Mouse (Mus musculus): ENCODE results near the gene Pfdn5. TPM values are rescaled to one million over a fixed set of nuclear protein-coding genes. Genes with fewer than 3 reads are reported as not detected.
A peak's percentile ranks its signal among the peaks of the same experiment; 100 is the strongest.
"Not testable (repeated sequence)": the region's sequence is repeated elsewhere in the genome, so short reads cannot be mapped to it uniquely, and the experiment has no call there.

Pfdn5 gene
- polyA plus RNA-seq, 1 experiment from 2014 or later = 373 TPM

GRCm38 (mm10) chr15:102302542-102302941 lies 23.4 kb upstream of the Pfdn5 start:
- Histone ChIP-seq H3K9ac (no peak overlapping the region), H3K27me3 (replicated peaks) (no peaks in the 10 kb centered on the region), H3K36me3 (peaks cover 64% of the 10 kb centered on the region), H3K27ac (no peak overlapping the region), H3K4me2 (replicated peaks) (no peak overlapping the region), H3K4me1 (no peaks in the 10 kb centered on the region), H3K9me3 (no peaks in the 10 kb centered on the region), H3K4me3 (no peak overlapping the region)
- WGBS = 91% methylated on average over 6 of the region's 6 CpGs
- ATAC-seq (ENCODE audit: low FRiP score, low read depth) = no peak

- Histone ChIP-seq H3K9ac (no peak overlapping the region), H3K27me3 (replicated peaks) (no peaks in the 10 kb centered on the region), H3K36me3 (peaks cover 72% of the 10 kb centered on the region), H3K27ac (no peak overlapping the region), H3K4me1 (no peaks in the 10 kb centered on the region), H3K4me3 (no peak overlapping the region), H3K9me3 (no peaks in the 10 kb centered on the region), H3K4me2 (replicated peaks) (no peak overlapping the region)
- no peak for ATAC-seq (ENCODE audit: low FRiP score, low read depth)
- WGBS = 93% methylated on average over 9 of the region's 9 CpGs
Measured at GRCm38 (mm10) chr15:102308717-102309116, 17.2 kb upstream of the Pfdn5 start.

- H3K9me3 ChIP-seq = no peaks in the 10 kb centered on the region
- H3K4me2 ChIP-seq (replicated peaks) = no peak overlapping the region
- ATAC-seq (ENCODE audit: low FRiP score, low read depth) = no peak
- H3K4me1 ChIP-seq = no peaks in the 10 kb centered on the region
- H3K9ac ChIP-seq = no peak overlapping the region
- peaks cover 72% of the 10 kb centered on the region for H3K36me3 ChIP-seq
- no peaks in the 10 kb centered on the region for H3K27me3 ChIP-seq (replicated peaks)
- WGBS = 90% methylated on average over 10 of the region's 10 CpGs
- H3K4me3 ChIP-seq = no peak overlapping the region
- no peak overlapping the region for H3K27ac ChIP-seq
Measured at GRCm38 (mm10) chr15:102310074-102310845, 15.7 kb upstream of the Pfdn5 start.

GRCm38 (mm10) chr15:102311489-102311888 lies 14.4 kb upstream of the Pfdn5 start:
- no peaks in the 10 kb centered on the region for H3K9me3 ChIP-seq

GRCm38 (mm10) chr15:102315292-102315691 lies 10.6 kb upstream of the Pfdn5 start:
- H3K4me1 ChIP-seq = no peaks in the 10 kb centered on the region
- H3K9ac ChIP-seq = no peak overlapping the region
- H3K36me3 ChIP-seq = peaks cover 69% of the 10 kb centered on the region
- no peak overlapping the region for H3K4me2 ChIP-seq (replicated peaks)
- H3K9me3 ChIP-seq = no peaks in the 10 kb centered on the region
- no peak overlapping the region for H3K4me3 ChIP-seq
- no peak for ATAC-seq (ENCODE audit: low FRiP score, low read depth)
- no peaks in the 10 kb centered on the region for H3K27me3 ChIP-seq (replicated peaks)
- 95% methylated on average over 8 of the region's 8 CpGs for WGBS
- H3K27ac ChIP-seq = no peak overlapping the region

More at GRCm38 (mm10) chr15:102311489-102311888, 14.4 kb upstream of the Pfdn5 start:
- no peak overlapping the region for H3K4me2 ChIP-seq (replicated peaks)
- H3K4me1 ChIP-seq = no peaks in the 10 kb centered on the region
- ATAC-seq (ENCODE audit: low FRiP score, low read depth) = no peak
- no peak overlapping the region for H3K27ac ChIP-seq
- no peaks in the 10 kb centered on the region for H3K27me3 ChIP-seq (replicated peaks)
- H3K36me3 ChIP-seq = peaks cover 72% of the 10 kb centered on the region
- H3K4me3 ChIP-seq = no peak overlapping the region
- no peak overlapping the region for H3K9ac ChIP-seq

- ATAC-seq (ENCODE audit: low FRiP score, low read depth) = no peak
Measured at GRCm38 (mm10) chr15:102316263-102316662, 9.7 kb upstream of the Pfdn5 start.

GRCm38 (mm10) chr15:102324654-102325473 lies 1.1 kb upstream of the Pfdn5 start:
- no peaks in the 10 kb centered on the region for H3K9me3 ChIP-seq

More at GRCm38 (mm10) chr15:102316263-102316662, 9.7 kb upstream of the Pfdn5 start:
- Histone ChIP-seq H3K36me3 (peaks cover 73% of the 10 kb centered on the region), H3K27ac (no peak overlapping the region), H3K4me1 (no peaks in the 10 kb centered on the region), H3K9ac (no peak overlapping the region), H3K27me3 (replicated peaks) (no peaks in the 10 kb centered on the region), H3K4me2 (replicated peaks) (no peak overlapping the region), H3K9me3 (no peaks in the 10 kb centered on the region), H3K4me3 (no peak overlapping the region)
- WGBS = 85% methylated on average over 6 of the region's 6 CpGs

GRCm38 (mm10) chr15:102326892-102327291 lies 976 bp downstream of the Pfdn5 start:
- H3K9ac ChIP-seq = peak overlapping the region; percentile 83
- no peak overlapping the region for H3K27ac ChIP-seq
- H3K27me3 ChIP-seq (replicated peaks) = no peaks in the 10 kb centered on the region
- no peaks in the 10 kb centered on the region for H3K9me3 ChIP-seq
- 71% methylated on average over 8 of the region's 8 CpGs for WGBS
- peaks cover 46% of the 10 kb centered on the region for H3K36me3 ChIP-seq
- peak overlapping the region; percentile 88 for H3K4me2 ChIP-seq (replicated peaks)
- H3K4me3 ChIP-seq = peak overlapping the region; percentile 83
- no peak for ATAC-seq (ENCODE audit: low FRiP score, low read depth)
- H3K4me1 ChIP-seq = peaks cover 15% of the 10 kb centered on the region

More at GRCm38 (mm10) chr15:102324654-102325473, 1.1 kb upstream of the Pfdn5 start:
- no peak overlapping the region for H3K4me3 ChIP-seq
- ATAC-seq (ENCODE audit: low FRiP score, low read depth) = no peak
- WGBS = 77% methylated on average over 12 of the region's 12 CpGs
- no peaks in the 10 kb centered on the region for H3K27me3 ChIP-seq (replicated peaks)
- peaks cover 11% of the 10 kb centered on the region; the same call in 1 of the 2 replicates for H3K4me1 ChIP-seq
- H3K27ac ChIP-seq = no peak overlapping the region
- H3K36me3 ChIP-seq = peaks cover 55% of the 10 kb centered on the region
- H3K9ac ChIP-seq = no peak overlapping the region
- H3K4me2 ChIP-seq (replicated peaks) = peak overlapping the region; percentile 88

- under 1% methylated on average over 30 of the region's 30 CpGs for WGBS
- Histone ChIP-seq H3K36me3 (peaks cover 53% of the 10 kb centered on the region), H3K4me3 (peak within 1 kb of the TSS; percentile 46), H3K9me3 (no peaks in the 10 kb centered on the region), H3K4me2 (replicated peaks) (peak within 1 kb of the TSS; percentile 68), H3K27ac (no peak within 1 kb of the TSS), H3K9ac (peak within 1 kb of the TSS; percentile 69), H3K27me3 (replicated peaks) (no peaks in the 10 kb centered on the region), H3K4me1 (peaks cover 23% of the 10 kb centered on the region)
- peak; percentile 96 for ATAC-seq (ENCODE audit: low FRiP score, low read depth)
Measured at GRCm38 (mm10) chr15:102331610-102332015, 5.7 kb downstream of the Pfdn5 start, which contains the start of gene Myg1. Myg1 (plus strand) TSS chr15:102331709.

- no peak overlapping the region for H3K4me3 ChIP-seq
- no peak for ATAC-seq (ENCODE audit: low FRiP score, low read depth)
- WGBS = 89% methylated on average over 8 of the region's 8 CpGs
- H3K27ac ChIP-seq = no peak overlapping the region
- H3K4me2 ChIP-seq (replicated peaks) = no peak overlapping the region
- no peaks in the 10 kb centered on the region for H3K27me3 ChIP-seq (replicated peaks)
- peaks cover 70% of the 10 kb centered on the region for H3K36me3 ChIP-seq
- H3K9ac ChIP-seq = no peak overlapping the region
- no peaks in the 10 kb centered on the region for H3K9me3 ChIP-seq
- H3K4me1 ChIP-seq = peaks cover 16% of the 10 kb centered on the region
Measured at GRCm38 (mm10) chr15:102335254-102335653, 9.3 kb downstream of the Pfdn5 start.

GRCm38 (mm10) chr15:102335925-102336324 lies 10.0 kb downstream of the Pfdn5 start:
- not testable (repeated sequence) for H3K27me3 ChIP-seq (replicated peaks); H3K4me2 ChIP-seq (replicated peaks); H3K27ac ChIP-seq; H3K9me3 ChIP-seq; H3K4me3 ChIP-seq; ATAC-seq (ENCODE audit: low FRiP score, low read depth); H3K9ac ChIP-seq
- WGBS = 95% methylated on average over 5 of the region's 5 CpGs
- peaks cover 16% of the 10 kb centered on the region for H3K4me1 ChIP-seq
- H3K36me3 ChIP-seq = peaks cover 69% of the 10 kb centered on the region

GRCm38 (mm10) chr15:102336946-102337345 lies 11.0 kb downstream of the Pfdn5 start:
- Histone ChIP-seq H3K27ac (no peak overlapping the region), H3K9me3 (no peaks in the 10 kb centered on the region), H3K4me3 (no peak overlapping the region), H3K36me3 (peaks cover 69% of the 10 kb centered on the region), H3K4me1 (peaks cover 12% of the 10 kb centered on the region), H3K27me3 (replicated peaks) (no peaks in the 10 kb centered on the region), H3K9ac (no peak overlapping the region), H3K4me2 (replicated peaks) (no peak overlapping the region)
- 92% methylated on average over 4 of the region's 4 CpGs for WGBS
- no peak for ATAC-seq (ENCODE audit: low FRiP score, low read depth)

Data from neural tube, embryonic 12.5 days (tissue).